Mouse (Mus musculus) retina, postnatal 7 days (tissue): ENCODE data around the gene Mamdc2.

Experiments used
- DNase-seq: peaks from one replicate; pipeline ENCODE4 v3.0.0-alpha.2; 2012; ENCODE audit warnings: low read depth, low spot score

Gene Mamdc2

DNA sequence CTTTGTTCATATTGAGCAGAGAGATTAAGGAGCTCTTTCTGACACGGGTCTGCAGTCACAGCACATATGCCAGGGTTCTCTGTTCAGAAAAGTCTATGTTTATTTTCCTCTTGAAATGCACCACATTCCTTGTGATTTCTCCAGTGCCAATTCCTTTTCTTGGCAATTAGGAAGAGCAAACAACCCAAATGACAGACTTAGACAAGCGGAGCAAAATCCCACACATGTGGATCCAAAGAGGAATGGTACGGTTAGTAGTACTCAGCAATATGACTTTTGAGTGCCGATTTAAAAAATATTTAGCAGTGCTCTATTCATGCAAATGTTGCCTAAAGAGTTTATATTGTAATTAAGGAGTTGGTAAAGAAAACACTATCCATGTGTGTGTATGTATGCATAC is 87.7 kb downstream of the Mamdc2 start:
- no peak for DNase-seq

DNA sequence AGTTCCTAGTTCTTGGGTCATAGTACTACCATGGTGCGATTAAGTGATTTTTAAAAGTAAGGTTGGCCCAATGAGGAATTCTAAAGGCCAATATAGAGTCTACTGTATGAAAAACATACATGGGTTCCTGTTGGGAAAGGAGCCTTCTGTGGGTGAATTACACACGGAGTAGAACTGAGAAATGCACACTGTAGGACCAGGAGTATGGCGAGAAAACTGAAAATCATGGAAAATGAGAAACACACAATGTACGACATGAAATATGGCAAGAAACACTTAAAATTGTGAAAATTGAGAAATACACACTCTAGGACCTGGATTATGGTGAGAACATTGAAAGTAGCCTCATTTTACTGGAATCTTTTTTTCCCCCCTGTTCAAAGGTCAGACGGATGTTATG is 91.0 kb downstream of the Mamdc2 start:
- DNase-seq, result no peak

DNA sequence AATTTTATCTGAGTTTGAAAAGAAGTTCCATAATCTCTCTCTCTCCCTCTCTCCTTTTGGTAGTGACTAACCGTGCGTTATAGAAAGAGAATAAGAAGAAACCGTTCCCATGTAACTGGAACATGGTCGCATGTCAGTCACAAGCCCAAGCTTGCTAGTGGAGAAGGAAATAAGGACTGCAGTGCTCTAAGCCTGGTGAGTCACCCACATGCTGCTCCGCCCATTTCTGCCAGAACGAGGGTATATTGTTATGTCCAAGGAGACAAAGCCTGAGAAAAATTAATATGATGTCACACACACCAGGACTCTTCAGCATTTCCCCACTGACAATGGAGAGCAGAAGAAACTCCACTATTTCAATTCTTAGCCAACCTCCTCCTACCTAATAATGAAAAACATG is 93.5 kb downstream of the Mamdc2 start:
- no peak for DNase-seq

DNA sequence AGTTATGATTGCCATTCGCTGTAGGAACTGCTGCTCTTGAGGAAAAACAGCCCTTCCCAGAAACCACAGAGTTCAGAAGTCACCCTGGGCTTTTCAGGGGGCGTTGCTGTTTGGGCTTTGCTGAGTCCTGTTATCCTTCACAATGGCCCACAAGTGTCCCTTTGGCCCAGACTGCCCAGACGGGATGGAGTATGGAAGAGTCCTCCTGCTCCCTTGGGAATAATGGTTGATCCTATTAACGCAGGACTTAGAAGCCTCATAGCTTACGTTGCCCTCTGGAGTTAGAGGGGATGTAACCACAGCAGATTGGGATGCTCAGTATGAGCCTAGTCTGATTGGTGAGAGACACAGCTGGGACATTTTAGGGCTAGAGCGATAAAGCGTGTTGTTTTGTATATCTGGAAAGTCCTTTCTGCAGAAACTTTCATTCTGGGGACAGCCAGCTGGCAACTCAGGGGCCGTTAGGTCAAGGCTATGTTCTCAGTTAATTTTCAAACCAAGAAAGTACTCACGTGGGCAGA is 94.3 kb downstream of the Mamdc2 start:
- no peak for DNase-seq

DNA sequence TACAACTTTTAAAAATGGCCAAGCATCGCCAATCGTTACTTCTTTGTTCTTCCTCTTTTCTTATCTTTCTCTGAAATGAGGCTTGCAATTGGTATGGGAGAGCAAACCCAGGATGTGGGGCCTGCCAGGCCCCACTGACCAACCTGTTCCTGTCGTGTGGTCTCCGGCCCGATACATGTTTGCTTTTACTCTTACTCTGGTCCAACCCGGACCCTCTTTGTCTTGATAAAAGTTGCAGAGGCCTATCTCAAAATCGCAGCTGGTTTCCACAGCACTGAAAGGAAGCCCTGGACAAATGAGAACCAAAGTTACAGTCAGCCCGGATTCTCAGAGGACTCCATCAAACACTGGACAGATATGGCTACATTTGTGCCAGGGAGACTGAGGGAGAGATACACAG is 95.1 kb downstream of the Mamdc2 start:
- no peak for DNase-seq

DNA sequence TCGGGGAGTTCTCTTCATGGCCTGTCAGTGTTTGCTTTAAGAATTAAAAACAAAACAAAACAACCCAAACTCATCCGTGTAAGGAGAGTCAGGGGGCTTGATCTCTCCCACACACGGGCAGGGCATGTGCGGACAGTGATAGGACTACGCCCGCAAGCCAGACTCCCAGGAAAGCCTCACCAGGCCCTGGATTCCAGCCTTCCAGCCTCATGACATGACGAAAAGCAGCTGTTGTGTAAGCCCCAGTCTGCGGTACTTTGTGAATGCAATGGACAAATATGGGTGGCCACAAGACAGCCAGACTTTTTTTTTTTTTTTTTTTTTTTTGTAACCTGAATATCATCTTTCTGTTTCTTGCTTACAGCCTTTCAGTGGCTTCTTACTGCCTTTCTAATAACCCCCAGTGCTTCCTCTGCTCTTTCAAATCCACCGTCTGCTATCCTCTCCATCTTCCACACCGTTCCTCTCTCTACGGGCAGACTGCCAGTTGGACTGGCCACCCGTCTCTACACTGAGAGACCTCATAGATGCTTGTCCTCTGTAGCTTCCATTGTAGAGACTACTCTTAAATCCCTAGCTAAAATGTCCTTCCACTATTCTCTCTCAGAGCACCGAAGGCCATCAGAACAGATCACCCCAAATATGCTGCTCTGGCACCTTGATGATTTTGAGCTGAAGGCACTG is 96.3 kb downstream of the Mamdc2 start:
- no peak for DNase-seq

DNA sequence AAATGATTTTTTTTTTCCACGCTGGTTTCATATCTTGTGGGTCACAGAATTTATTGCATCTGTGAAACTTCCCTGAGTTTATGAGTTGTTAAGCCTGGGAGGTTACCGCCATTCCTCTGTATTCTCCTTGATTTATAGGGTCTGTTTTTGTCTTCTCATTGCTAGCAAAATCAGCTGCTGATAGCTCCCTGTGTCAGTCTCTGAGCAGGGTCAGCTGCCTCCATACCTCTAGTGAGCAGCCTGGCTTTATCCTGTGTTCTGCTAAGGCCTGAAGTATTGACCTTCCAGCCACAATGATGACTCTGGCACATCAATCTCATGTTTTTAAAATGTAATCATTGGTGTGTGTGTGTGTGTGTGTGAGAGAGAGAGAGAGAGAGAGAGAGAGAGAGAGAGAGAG is 98.3 kb downstream of the Mamdc2 start:
- no peak for DNase-seq

DNA sequence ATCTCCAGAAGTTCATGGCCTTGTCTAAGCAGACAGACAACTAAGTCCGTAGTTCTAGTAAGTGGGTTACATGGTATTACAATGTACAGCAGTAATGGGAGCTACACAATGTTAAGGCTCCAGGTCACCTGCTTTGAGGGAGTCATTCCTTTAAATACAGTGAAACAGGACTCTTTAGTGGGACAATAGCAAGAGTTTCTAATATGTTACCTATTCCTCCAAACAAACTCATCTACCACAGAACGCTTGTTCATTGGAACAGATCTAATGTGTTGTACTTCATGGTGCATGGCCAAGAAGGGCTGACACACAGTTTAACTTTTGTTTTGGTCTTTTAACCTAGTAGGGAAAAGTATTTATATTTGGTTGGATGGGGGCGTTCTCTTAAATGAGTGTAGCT is 105.5 kb downstream of the Mamdc2 start:
- DNase-seq, result no peak

DNA sequence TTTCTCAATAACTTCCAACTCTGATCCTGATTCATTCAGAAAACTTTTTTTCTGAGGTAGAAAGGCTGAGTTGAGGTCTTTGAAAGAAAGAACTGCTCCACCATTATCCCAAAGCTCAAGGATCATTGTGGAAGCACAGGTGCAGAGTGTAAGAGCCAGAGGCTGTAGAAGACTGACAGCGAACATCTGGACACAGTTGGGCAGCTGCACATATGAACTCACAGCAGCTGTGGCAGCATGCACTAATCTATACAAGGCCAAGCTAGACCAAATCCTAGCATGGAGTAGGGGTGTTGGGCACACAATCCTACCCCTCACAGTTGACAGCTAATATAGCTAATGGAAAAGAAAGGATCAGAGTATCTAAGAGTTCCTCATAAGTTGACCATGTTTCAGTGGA is 115.4 kb downstream of the Mamdc2 start:
- no peak for DNase-seq

DNA sequence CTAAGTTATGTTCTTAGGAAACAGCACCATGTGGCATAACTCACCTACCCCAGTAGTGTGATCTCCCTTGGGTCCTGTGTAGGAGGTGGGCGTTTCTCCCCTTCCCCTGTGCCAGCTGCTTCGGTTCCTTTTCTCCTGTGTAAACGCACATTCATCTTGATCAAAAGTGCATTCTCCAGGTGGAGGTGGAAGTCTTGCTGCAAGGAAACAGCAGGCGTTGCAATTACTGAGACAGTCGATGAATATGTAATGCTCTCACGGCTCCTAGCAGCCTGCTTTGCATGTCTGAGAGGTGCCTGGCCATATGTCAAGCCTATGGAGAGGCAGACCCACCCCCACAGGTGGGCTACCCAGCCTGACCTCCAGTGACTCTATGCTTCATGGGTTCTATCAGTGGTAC is 117.4 kb downstream of the Mamdc2 start:
- no peak for DNase-seq

DNA sequence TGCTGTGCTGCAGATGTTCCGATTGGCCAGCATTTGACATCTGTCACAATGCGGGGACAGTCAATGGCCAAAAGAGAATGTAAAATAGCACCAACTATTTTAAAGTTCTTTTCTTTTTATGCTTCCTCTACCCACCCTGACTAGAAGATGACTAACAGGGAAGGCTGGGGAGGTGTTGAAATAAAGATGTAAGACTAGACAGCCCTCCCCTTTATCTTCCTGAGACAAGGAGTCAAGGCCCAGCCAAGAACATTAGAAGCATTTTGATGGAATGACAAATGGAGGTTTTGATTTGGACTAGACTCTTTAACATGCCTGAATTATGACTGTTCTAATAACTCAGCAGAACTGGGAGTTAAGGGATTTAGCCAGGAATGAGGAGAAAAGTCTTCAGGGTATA is 118.9 kb downstream of the Mamdc2 start:
- DNase-seq, result no peak

DNA sequence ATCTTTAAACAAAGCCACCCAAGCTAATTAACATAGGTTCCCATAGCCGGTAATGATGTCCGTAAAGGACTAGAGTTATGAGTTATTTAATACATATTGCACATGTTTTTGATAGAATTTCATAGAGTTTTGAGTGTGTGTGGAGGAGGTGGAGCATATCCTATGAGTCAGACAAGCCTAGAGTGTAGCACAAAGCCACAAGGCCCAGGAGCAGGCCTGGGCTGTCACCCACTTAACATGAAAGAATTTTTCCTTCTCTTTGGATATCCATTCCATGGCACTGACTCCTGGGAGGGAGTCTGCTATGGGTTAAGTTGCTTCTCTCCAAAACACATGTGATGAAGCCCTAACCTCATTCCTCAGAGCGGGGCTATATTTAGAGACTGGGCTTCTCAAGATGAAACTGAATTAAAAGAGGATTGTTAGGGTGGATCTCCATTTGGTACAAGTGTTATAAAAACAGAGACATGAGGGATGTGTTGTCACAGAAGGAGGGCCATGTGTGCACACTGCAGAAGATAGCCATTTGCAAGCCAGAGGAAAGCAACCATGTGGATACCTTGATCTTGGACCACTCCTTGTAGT is 121.1 kb downstream of the Mamdc2 start:
- DNase-seq, result no peak

DNA sequence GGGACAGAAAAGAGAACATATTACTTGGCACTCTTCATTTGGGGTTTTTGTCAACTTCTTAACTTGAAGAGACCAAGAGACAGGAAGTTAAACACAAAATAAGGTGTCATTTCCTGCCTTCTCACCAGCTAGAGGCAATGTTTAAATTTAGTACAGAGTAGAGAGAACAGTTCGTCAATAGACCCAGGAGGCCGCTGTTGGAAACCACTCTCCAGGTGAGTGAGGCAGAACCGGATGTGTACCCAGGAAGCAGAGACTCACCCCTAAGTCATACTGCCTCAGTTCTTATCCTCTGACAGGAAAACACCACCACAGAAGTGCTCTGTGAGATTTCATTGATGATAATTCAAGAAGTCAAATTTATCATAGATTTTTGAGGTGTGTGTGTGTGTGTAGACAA is 125.1 kb downstream of the Mamdc2 start:
- no peak for DNase-seq

DNA sequence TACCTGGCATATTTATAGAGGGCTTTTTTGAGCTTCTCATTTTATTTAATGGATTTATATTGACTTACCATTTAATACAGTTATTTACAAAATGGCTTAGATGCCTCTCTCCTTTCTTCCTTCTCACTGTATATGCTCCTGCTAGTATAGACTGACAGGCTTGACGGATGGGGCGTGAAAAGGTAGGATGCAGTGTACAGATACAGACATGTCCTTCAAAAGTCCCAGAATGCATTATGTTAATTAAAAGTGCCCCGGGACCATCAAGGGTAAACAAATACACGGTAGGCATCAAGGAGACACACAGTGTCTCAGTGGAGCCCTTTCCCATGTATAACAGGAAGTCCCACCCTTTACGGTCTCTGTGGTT is 130.3 kb downstream of the Mamdc2 start:
- DNase-seq, result no peak

DNA sequence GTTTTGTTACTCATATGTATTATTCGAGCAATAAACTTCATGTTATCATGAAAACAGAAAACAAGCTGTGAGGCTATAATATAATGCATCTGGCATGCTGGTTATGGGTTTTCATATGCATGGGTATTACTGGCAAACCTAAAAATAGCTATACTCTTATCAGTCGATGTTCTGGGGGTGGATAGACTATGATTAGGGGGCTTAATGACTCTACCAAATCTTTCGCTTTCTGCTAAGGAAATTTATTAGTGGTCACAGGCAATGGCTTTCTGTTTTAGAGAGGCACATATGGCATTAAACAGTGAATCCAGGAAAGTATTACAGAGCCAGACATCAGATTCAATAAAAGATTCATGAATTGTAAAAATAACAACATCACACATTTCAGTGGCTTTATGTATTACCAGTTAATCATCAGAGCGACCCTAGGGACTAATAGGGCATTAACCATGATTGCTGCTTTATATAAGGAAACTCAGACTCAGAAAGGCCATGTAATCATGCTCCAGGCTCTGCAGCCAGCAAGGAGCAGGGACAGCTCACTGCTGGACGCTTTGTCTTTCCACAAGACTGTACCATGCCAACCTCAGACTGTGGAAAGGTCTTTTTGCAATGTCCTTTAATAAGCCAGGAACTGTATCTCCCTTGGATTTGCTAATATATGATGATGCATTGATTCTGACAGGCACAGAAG is 130.8 kb downstream of the Mamdc2 start:
- no peak for DNase-seq

DNA sequence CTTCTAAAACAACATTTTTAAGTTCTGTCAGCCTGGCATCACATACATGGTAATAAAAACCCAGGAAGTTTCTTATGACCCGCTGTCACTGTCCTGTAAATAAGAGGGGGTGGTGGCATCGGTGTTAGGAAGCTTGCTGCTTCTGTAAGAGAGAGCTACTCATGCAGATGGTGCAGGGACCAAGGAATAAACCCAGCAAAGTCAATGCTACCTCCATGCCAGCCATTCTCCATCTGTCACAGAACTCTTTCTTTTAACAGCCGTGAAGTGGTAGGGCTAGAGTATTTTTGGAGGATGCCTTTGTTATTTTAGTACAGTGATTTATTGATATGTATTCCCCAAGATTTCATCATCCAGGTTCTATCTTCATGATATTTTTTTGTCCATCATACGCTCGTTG is 131.4 kb downstream of the Mamdc2 start:
- no peak for DNase-seq

DNA sequence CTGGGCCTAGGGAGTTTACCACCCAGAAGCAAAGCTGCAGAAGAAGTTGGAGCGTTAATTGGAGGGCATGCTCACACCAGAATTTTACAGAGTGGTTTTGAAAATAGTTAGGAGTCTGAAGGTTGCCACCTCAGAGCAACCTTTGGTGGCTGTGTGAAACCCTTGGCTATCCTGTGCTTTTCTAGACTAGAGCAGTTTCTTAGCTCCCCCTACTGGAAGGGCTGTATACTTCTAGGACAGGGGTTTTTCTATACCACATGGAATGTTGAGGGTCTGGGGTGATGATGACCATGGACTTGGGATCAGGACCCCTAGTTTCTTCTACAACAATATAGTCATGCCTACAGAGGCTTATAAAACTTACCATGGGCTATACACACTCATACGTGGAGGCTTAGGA is 138.3 kb downstream of the Mamdc2 start:
- DNase-seq, result no peak

DNA sequence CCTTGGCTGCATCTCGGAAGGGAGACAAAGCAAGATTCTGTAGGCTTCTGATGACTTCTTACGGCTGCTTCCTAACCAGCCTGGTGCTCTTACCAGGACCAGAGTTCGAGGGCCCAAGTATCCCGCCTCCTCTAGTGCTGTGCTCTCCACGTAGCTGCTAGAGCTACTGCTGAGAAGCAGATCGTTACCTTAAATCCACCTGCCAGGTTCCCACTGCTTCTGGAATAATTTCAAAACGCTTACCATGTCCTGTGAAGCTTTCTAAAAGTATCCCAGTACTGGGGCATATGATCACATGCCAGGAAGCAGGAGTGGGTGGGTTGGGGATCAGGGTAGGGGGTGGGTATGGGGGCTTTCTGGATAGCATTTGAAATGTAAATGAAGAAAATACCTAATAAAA is 141.6 kb downstream of the Mamdc2 start:
- no peak for DNase-seq

DNA sequence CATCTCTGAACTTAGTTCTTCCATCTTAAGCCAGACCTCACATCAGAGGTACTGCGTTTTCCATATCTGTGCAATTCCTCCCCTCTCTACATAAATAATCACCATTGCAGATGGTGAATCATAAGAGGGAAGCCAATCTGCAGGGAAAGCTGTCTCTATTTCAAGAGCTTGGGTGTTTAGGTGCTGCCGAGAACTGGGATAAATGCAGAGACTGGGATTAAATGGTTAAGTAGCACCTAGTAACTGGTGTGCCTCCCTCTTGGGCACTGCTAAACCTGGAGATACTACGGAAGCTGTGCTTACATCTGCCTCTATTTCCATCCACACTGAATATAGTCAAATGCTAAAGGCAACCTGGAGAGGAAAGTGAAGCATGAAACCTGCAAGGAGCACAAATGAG is 148.3 kb downstream of the Mamdc2 start:
- no peak for DNase-seq

DNA sequence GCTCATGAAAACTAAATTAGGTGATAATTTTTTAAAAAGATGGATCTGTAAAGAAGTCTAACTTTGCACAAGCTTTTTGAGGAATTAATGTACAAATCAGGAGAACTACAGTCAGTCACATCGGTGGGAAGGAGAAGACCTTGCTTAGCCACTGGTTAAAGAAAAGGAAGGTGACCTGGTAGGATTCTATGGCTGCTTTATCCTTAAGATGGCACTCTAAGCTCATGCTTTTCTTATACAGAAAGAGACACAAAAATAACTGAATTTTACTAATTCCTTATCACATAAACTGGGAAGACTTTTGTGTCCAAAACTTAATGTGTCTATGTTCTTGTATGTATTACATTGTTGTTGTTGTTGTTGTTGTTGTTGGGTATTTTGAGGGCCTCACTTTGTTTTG is 149.3 kb downstream of the Mamdc2 start:
- no peak for DNase-seq

DNA sequence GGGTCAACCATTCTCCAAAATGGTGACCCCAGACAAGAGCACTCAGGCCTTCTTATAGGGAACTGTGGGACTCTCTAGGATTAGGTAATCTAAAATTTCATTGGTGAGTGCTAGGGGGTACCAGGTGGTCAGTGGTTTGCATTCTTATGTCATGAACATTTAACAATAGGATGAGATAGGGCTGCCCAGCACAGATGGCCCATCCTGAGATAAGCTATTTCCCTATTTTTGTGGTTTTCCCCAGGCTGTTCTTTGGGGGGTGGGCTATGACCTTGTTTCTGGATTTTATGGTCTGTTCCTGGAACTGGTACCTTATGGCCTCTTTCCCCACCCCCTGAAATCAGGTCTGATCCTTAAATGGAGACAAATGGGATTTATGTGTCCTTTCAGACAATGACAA is 151.1 kb downstream of the Mamdc2 start:
- no peak for DNase-seq

DNA sequence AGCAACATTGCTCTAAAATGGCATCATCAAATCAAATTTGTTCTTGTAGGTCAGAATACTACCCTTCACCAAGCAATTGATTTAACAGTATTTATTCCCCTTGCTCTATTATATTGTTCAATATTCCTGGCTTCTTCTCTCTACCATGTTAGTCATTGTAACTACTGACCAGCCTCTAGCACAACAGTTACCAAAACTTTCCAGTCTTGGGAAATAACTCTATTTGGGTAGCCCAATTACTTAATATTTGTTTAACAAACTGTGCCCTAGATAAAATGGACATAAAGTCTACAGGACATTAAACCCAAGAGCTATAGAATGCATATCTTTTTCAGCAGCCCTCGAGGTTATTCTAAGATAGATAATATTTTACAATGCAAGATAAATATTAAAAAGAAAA is 159.0 kb downstream of the Mamdc2 start:
- DNase-seq, result no peak
